Mouse (Mus musculus) right cerebral cortex, adult 2 months (tissue): ENCODE data around the gene Bend7.

Source experiments
- DNase-seq, 2 experiments: peaks; one replicate each; pipeline ENCODE4 v3.0.0; 2021 to 2022; ENCODE audit warnings: low spot score in 2 of 2

The Bend7 gene

GRCm38 (mm10) chr2:4782401-4782800 is 64.8 kb downstream of the Bend7 start:
- DNase-seq, result no peak

DNA sequence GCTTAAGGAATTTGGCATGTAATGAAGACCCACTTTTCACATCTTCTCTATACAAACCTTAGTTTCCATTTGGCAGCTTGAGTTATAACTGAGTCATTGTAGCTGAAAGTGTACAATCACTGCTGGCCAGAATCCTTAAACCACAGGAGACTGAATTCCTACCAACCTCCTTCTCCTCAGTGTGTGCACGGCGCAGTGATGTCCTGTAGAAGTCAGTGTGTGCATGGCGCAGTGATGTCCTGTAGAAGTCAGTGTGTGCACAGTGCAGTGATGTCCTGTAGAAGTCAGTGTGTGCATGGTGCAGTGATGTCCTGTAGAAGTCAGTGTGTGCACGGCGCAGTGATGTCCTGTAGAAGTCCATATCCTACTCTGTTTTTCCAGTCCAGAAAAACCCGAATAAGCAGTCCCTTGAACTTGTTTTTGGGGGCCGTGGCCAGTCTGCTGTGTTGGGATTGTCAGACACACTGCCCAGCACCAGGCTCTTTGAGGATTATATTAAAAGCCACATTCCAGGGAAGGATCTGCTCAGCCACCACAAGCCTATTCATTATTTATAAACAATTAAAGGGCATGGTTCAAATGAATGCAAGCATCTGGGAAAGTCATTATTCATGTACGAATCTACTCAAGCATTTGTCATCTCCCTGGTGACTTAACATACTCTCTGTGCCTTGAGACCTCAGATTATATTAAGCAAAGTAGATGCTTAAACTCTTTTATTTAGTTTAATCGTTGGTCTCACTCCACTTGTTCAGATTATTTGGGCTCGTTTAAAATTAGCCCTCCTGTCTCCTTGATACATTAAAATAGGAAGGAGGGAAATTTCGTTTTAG is 65.4 kb downstream of the Bend7 start:
- DNase-seq, result no peak

GRCm38 (mm10) chr2:4784012-4784411 is 66.4 kb downstream of the Bend7 start:
- no peak for DNase-seq

DNA sequence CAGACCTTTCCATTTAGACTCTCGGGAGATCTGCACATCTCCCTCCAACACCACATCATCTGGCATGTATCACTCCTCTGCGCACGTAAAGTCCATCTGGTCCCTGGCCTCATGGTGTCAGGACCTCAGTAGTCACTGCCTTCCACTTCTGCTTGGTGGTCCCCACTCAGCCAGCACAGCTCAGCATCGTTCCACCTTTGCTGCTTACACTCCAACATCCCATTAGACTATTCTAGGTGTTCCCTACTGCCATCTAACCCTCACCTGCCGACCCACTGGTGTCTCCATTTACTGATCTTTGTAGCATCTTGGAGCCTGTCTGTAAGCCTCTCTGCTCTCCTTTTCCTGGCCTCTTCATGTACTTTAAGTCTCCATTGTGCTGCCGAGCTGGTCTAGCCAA is 67.4 kb downstream of the Bend7 start:
- DNase-seq, result no peak

DNA sequence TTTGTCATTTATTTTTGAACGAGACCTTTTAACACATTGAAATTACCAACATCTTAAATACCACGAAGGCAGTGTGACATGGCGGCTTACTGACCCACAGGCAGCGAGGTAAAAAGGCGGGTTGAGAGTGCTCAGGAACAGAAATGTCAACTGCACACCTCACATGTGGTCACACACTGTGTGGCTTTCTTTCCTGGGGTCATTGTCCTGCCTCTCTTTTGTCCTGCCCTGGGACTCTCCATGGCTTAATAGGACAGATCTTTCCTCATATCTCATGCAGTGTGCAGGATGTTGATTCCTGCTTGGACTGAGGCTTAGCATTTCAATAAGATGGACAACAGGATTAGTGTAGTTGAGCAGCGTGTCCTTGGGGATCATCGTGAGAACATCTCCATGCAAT is 69.6 kb downstream of the Bend7 start:
- no peak for DNase-seq

DNA sequence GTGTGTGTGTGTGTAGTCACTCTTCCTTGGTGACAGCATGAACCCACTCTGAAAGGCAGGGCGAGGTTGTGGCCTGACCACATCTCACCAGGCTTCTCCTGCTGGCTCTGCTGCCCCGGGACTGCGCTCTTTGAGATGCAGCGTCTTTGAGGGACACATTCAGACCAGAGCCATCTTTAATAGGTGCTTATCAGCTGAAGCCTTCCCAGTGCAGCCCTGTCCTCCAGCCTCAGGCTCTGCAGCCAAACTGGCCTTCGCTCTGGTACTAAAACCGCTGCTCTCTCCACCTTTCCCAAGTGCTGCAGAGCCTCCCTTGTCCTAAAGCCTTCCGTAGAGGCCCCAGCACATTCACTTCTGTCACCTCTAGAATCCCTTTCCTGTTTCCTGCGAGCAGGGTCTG is 74.0 kb downstream of the Bend7 start:
- DNase-seq, result no peak

DNA sequence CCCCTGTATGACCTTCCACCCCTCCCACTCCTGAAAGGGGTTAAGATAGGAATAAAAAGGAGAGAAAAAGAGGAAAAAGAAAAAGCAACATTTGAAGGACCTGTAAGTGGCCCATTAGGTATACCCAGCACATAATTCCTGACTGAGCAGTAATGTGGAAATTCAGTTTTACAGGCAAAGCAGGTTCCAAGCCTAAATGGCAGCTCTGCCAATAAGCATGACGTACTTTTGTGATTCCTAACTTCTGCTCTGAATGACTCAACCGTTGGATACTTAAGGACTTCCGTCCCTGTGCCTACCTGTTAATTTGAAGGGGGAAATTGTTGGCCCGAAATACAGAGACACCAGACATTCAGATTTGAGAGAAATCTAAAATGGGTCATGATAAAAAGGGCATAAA is 74.9 kb downstream of the Bend7 start:
- no peak for DNase-seq

GRCm38 (mm10) chr2:4802395-4803176 is 85.0 kb downstream of the Bend7 start:
- no peak for DNase-seq

DNA sequence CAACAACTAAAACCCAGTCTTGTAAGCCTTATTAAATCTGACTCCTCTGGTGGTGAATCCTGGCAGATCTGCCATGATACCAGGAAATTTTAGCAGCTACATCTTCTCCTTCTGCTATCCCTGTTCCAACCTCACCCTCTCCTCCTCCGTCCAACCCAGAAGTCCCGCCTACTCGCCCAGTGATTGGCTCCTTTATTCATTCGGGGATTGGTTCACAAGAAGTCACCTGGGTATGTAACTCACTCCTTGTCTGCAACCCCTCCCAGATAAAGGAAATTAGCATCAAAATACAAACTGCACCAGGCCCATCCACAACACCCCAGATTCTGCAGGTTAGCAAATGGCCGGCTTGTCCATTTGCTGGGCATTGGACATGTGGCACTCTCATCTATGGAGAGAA is 98.7 kb downstream of the Bend7 start:
- no peak for DNase-seq

GRCm38 (mm10) chr2:4817678-4818077 is 100.0 kb downstream of the Bend7 start:
- DNase-seq, result no peak

DNA sequence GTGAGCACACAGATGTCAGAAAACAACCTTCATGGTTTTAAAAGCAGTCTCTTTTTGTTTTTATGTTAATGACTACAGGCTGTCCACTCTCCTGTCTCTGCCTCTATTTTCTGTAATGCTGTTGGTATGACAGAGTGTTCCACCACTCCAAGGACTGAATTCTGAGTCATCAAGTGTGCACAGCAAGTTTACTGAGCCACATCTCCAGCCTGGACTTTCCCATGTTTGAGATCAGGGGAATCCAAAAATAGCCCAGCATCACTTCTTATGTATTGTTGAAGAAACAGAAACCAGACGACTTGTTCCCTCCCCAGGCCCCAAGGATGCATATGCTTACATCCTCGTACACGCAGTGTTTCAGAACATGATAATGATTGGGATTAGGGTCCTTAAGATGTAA is 102.6 kb downstream of the Bend7 start:
- no peak for DNase-seq

DNA sequence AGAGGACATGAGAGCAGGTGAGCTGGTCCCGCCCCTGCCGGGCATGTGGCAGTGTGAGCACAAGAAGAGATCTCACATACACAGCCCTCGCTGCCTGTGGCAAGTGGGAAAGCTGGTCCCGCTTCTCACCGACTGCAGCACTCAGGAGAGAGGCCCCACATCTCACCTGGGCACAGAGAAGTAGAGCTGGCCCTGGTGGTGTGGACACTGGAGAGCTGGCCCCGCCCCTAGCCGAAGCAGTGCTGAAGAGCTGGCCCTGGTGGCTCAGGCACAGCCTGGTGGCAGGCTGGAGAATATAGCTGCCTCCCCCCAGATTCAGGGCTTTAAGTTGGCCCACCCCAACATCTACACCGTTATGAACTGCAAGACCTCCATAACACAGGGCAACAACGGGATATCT is 106.4 kb downstream of the Bend7 start:
- no peak for DNase-seq

GRCm38 (mm10) chr2:4828032-4828431 is 110.4 kb downstream of the Bend7 start:
- no peak for DNase-seq

- no peak for DNase-seq
Measured at GRCm38 (mm10) chr2:4828446-4828997, 110.9 kb downstream of the Bend7 start.

GRCm38 (mm10) chr2:4829007-4829406 is 111.4 kb downstream of the Bend7 start:
- no peak for DNase-seq

DNA sequence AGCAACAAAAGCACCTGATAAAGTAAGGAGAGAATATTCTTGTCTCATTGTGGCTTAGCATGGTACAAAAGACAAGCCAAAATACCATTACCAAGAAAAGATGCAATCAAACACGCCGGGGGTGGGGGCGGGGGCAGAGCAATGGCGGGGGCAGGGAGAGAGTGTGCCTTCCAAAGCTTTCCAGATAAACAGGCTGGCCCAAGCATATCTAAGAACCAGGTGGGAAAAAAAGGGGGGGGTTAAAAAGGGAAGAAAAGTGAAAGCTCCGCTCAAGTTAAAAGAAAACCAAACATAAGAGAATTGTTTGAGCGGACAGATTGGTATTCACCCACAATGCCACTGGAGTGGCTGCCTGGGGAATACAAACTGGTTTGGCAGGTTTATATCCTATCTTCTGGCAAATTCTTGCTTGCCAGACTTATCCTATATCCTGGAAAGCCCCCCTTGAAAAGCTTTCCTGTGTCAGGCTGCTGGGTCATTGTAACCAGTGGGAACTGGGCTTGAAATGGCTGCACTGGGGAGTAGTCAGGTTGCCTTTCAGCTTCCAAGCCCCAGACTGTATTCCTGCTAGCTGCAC is 111.9 kb downstream of the Bend7 start:
- no peak for DNase-seq

DNA sequence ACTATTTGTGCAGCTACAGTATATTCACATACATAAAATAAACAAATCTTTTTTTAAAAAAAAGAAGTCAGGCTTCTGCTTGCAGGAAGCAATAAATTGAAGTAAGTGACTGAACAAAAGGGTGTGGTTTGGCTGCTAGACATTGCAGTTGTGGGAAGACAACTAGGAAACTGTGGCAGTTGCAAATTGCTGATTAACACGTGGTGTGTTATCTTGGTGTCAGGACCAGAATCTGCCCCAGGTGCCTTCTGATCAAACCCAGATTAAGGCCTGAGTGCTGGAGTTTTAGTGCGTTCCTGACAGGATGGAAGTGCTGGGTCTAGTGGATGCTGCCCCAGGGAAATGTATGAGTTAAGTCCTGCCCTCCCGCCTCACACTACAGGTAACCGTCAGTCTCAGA is 113.9 kb downstream of the Bend7 start:
- DNase-seq, result no peak

DNA sequence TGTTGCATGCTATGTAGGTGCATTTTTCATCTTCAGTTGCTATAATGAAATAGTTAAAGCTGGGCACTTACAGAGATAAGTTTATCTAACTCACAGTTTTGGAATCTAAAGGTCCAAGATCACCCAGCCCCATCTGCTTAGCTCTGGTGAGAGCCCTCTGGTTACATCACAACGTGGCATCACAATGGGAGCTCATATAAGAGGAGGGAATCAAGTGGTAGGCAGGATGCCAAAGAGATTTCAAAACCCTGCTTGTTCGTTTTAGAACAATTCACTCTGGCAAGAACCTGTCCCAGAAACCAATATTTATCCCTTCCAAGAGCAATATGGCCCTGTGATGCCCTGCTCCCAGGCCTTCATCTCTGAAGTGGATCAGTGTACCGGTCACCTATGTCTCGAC is 114.5 kb downstream of the Bend7 start:
- no peak for DNase-seq

GRCm38 (mm10) chr2:4849449-4849848 is 131.8 kb downstream of the Bend7 start:
- no peak for DNase-seq
